12 mouse cellular contexts compared by ENCODE assay signal in genomic region chr2:166122781-166123180, GRCm38 (mm10). TPM values are rescaled to one million over a fixed set of nuclear protein-coding genes. Genes with fewer than 3 reads are reported as not detected.
DNase-seq lines count a peak whose midpoint lies in the region; ATAC-seq and TF ChIP-seq lines count a peak whose summit lies in the region.
"Had no signal": no experiment of that assay in that cellular context is flagged by ENCODE, and none has a peak within 500 bp of the region (broad histone marks: within the 10 kb centered on the region; RNA-seq: fewer than 3 reads in every experiment).

No protein-coding gene starts in this region.

- TF ChIP-seq EP300 in lung, postnatal 0 days (IDR thresholded peaks at IDR 0.05) = no peak
- TF ChIP-seq EP300 in heart, postnatal 0 days (IDR thresholded peaks at IDR 0.05; ENCODE audit: low read depth) = peak; percentile 79; the same call in 1 of the 2 replicates

- no peaks in the 10 kb centered on the region; the same call in 1 of the 2 replicates for H3K4me1 ChIP-seq in lung, postnatal 0 days (ENCODE audit: insufficient read depth, low read depth, low read length)
- H3K4me1 ChIP-seq in heart, postnatal 0 days (ENCODE audit: control insufficient read depth, insufficient read depth) = peaks cover 46% of the 10 kb centered on the region
- H3K4me1 ChIP-seq: liver, embryonic 13.5 days had no signal

- no peak overlapping the region for H3K4me2 ChIP-seq in lung, postnatal 0 days (replicated peaks; ENCODE audit: low read depth, low read length)
- no peak overlapping the region for H3K4me2 ChIP-seq in heart, postnatal 0 days (ENCODE audit: low read depth, low read length)
- H3K4me2 ChIP-seq: liver, embryonic 13.5 days had no signal

- H3K9ac ChIP-seq in lung, postnatal 0 days (replicated peaks; ENCODE audit: low read depth) = no peak overlapping the region
- H3K9ac ChIP-seq in heart, postnatal 0 days (replicated peaks; ENCODE audit: low read depth, low read length) = 0 out of 2 replicates have a peak overlapping the region, but pooled peaks have one; percentile 9
- H3K9ac ChIP-seq: liver, embryonic 13.5 days had no signal

- 56% methylated on average over 6 of the region's 6 CpGs for WGBS in lung, postnatal 0 days
- 15% methylated on average over 6 of the region's 6 CpGs for WGBS in heart, postnatal 0 days

- ATAC-seq in lung, postnatal 0 days = peak; percentile 25; the same call in 1 of the 2 replicates
- peak; percentile 78 for ATAC-seq in heart, postnatal 0 days (ENCODE audit: insufficient read depth, low read depth)
- no peak for ATAC-seq in megakaryocyte-erythroid progenitor cell, adult 5-6 weeks (replicated peaks; ENCODE audit: low FRiP score, low TSS enrichment, poor library complexity, severe bottlenecking)
- ATAC-seq: CD4-positive, CD25-positive, alpha-beta regulatory T cell, adult 4 months; hindbrain, embryonic 16.5 days had no signal

- no peaks in the 10 kb centered on the region for H3K36me3 ChIP-seq in lung, postnatal 0 days (ENCODE audit: insufficient read depth, low read length)
- peaks cover 5% of the 10 kb centered on the region; the same call in 1 of the 2 replicates for H3K36me3 ChIP-seq in heart, postnatal 0 days (replicated peaks; ENCODE audit: control insufficient read depth, insufficient read depth, low read length)
- H3K36me3 ChIP-seq: liver, embryonic 13.5 days had no signal

- DNase-seq in lung, postnatal 0 days (ENCODE audit: low spot score) = no peak
- no peak for DNase-seq in lung, postnatal 36 days
- peak; percentile 53 for DNase-seq in gastrocnemius, postnatal 25 days
- DNase-seq in heart, postnatal 0 days (ENCODE audit: low spot score) = peak; percentile 81
- DNase-seq in testis, postnatal 10 days (ENCODE audit: low spot score) = peak; percentile 87
- no peak for DNase-seq in layer of hippocampus, adult 8-10 months (ENCODE audit: low spot score in 2 of 2)
- DNase-seq: cerebellum, adult 2 months; embryo, embryonic 11 days; liver, embryonic 13.5 days had no signal

- H3K27me3 ChIP-seq in lung, postnatal 0 days (replicated peaks; ENCODE audit: insufficient read depth, low read length) = no peaks in the 10 kb centered on the region
- no peaks in the 10 kb centered on the region for H3K27me3 ChIP-seq in heart, postnatal 0 days (ENCODE audit: control insufficient read depth, insufficient read depth, low read length)
- H3K27me3 ChIP-seq: liver, embryonic 13.5 days had no signal

- H3K9me3 ChIP-seq in lung, postnatal 0 days (ENCODE audit: low read length) = no peaks in the 10 kb centered on the region
- no peaks in the 10 kb centered on the region for H3K9me3 ChIP-seq in heart, postnatal 0 days (replicated peaks; ENCODE audit: control insufficient read depth, low read length)
- H3K9me3 ChIP-seq: liver, embryonic 13.5 days had no signal

- H3K4me3 ChIP-seq in lung, postnatal 0 days (ENCODE audit: low read depth, low read length) = no peak overlapping the region
- H3K4me3 ChIP-seq in heart, postnatal 0 days (ENCODE audit: low read depth, low read length) = no peak overlapping the region
- H3K4me3 ChIP-seq: liver, embryonic 13.5 days had no signal

- no peak for TF ChIP-seq CTCF in lung, postnatal 0 days (IDR thresholded peaks at IDR 0.05)
- no peak for TF ChIP-seq CTCF in heart, postnatal 0 days (IDR thresholded peaks at IDR 0.05; ENCODE audit: low read depth)

- no peak overlapping the region for H3K27ac ChIP-seq in lung, postnatal 0 days (ENCODE audit: low read length)
- peak overlapping the region; percentile 73 for H3K27ac ChIP-seq in heart, postnatal 0 days (ENCODE audit: low read depth)
- H3K27ac ChIP-seq: liver, embryonic 13.5 days had no signal

RNA-seq across cellular contexts. Expression of gene Sulf2, which starts 32.7 kb away (rescaled TPM):
- 10.8 and 13.6 TPM in 2 replicates for polyA plus RNA-seq in lung, postnatal 0 days (2015; fragmentation: Nextera tagmentation; extraction: Ambion mirVana)
- 10 to 100 TPM; 11.1 to 19.3 TPM for total RNA-seq in gastrocnemius, postnatal 25 days (2021)
- 86.5 and 94.0 TPM in 2 replicates for total RNA-seq in heart, postnatal 0 days (2014; rRNA removed; ENCODE audit: low replicate concordance)
- 51.9 and 54.8 TPM in 2 replicates for polyA plus RNA-seq in heart, postnatal 0 days (2015; fragmentation: Nextera tagmentation; extraction: Ambion mirVana)
- 0.25 TPM in 1 of 2 replicates, not detected in the other for total RNA-seq in megakaryocyte-erythroid progenitor cell, adult 5-6 weeks (2014; fragmentation: Nextera tagmentation)
- total RNA-seq in megakaryocyte-erythroid progenitor cell, adult 5-6 weeks (2017) = 0.42 and 2.3 TPM in 2 replicates
- 100 to 1,000 TPM; 103 to 126 (median 119) TPM for total RNA-seq in layer of hippocampus, adult 8-10 months (2022)

Comparison
In these comparisons a context has a peak if more than half of its experiments do, and no peak if none do; other contexts are left out.
1. DNase-seq: peak in gastrocnemius, postnatal 25 days (single experiment), heart, postnatal 0 days (single experiment) and testis, postnatal 10 days (single experiment); none in lung, postnatal 0 days (single experiment), lung, postnatal 36 days (single experiment) and layer of hippocampus, adult 8-10 months (0 of 2).